Mouse (Mus musculus) midbrain, postnatal 0 days (tissue): ENCODE results near the gene Cdca3. TPM values are rescaled to one million over a fixed set of nuclear protein-coding genes. Genes with fewer than 3 reads are reported as not detected.
A peak's percentile ranks its signal among the peaks of the same experiment; 100 is the strongest.

Source experiments
- ATAC-seq: fragments of 200-750 bp; cut with Nextera tagmentation; 2 replicates; pipeline ENCODE4 v1.8.0; 2017; ENCODE audit warnings: moderate number of reproducible peaks, mild to moderate bottlenecking, moderate TSS enrichment, moderate library complexity; ENCODE audit not compliant: low FRiP score
- DNase-seq: peaks from one replicate; pipeline ENCODE4 v3.0.0-alpha.2; 2015; ENCODE audit warnings: low spot score
- H3K27ac ChIP-seq: fragments of 300-500 bp; sonication (generic); 2 replicates; pipeline ENCODE4 v1.5.1; 2014; ENCODE audit warnings: low read depth, mild to moderate bottlenecking, low read length, mixed read lengths
- H3K27me3 ChIP-seq: fragments of 300-500 bp; sonication (generic); 2 replicates; pipeline ENCODE4 v1.6.1; 2014; ENCODE audit warnings: low read length, control low read depth, mixed read lengths; ENCODE audit not compliant: insufficient read depth
- H3K36me3 ChIP-seq: fragments of 300-500 bp; sonication (generic); 2 replicates; pipeline ENCODE4 v1.6.1; 2014; ENCODE audit warnings: low read length, control low read depth, mixed read lengths; ENCODE audit not compliant: insufficient read depth
- H3K4me1 ChIP-seq: fragments of 300-500 bp; sonication (generic); 2 replicates; pipeline ENCODE4 v1.6.1; 2014; ENCODE audit warnings: mild to moderate bottlenecking, control low read depth, antibody characterized with exemption, low read length, mixed read lengths; ENCODE audit not compliant: insufficient read depth
- H3K4me2 ChIP-seq: fragments of 300-500 bp; sonication (generic); 2 replicates; pipeline ENCODE4 v1.6.1; 2014; ENCODE audit warnings: low read depth, mild to moderate bottlenecking, low read length, mixed read lengths; ENCODE audit not compliant: poor library complexity, severe bottlenecking
- H3K4me3 ChIP-seq: fragments of 300-500 bp; sonication (generic); 2 replicates; pipeline ENCODE4 v1.5.1; 2014; ENCODE audit warnings: low read depth, mild to moderate bottlenecking, low read length, moderate library complexity
- H3K9ac ChIP-seq: fragments of 300-500 bp; sonication (generic); replicated peaks from 2 replicates; pipeline ENCODE4 v1.6.1; 2014; ENCODE audit warnings: mild to moderate bottlenecking, low read length, moderate library complexity, mixed read lengths; ENCODE audit not compliant: poor library complexity, severe bottlenecking
- H3K9me3 ChIP-seq: fragments of 300-500 bp; sonication (generic); 2 replicates; pipeline ENCODE4 v1.6.1; 2016; ENCODE audit warnings: low read length, control low read depth
- CTCF ChIP-seq: IDR thresholded peaks from 2 replicates; pipeline ENCODE4 v1.5.1; 2016; ENCODE audit warnings: antibody characterized with exemption, mild to moderate bottlenecking
- WGBS: fragments of 180-500 bp; shearing (Covaris S2); extraction: QIAGEN DNeasy Blood & Tissue Kit; methylation state at CpG from one replicate; pipeline ENCODE4 v1.1.7; 2014; 5-methylcytosine and 5-hydroxymethylcytosine counted together
- polyA plus RNA-seq: library from polyadenylated mRNA; unstranded; fragments of >200 nt; fragmentation: Nextera tagmentation; extraction: Ambion mirVana; gene quantifications from 2 replicates; pipeline ENCODE4 v1.2.1, GENCODE M21; 2015
- total RNA-seq: library from RNA; depleted of rRNA; stranded (reverse); fragments of >200 nt; gene quantifications from 2 replicates; pipeline ENCODE4 v1.2.3, GENCODE M21; 2014

The Cdca3 gene
- total and polyA plus RNA-seq, 2 experiments from 2014 or later = 16.0 to 16.7 TPM

GRCm38 (mm10) chr6:124854647-124855046 lies 25.3 kb downstream of the Cdca3 start:
- TF ChIP-seq CTCF = no peak
- no peak for ATAC-seq
- Histone ChIP-seq H3K27me3 (no peaks in the 10 kb centered on the region), H3K27ac (no peak overlapping the region), H3K4me1 (peaks cover 5% of the 10 kb centered on the region; the same call in 1 of the 2 replicates), H3K4me3 (no peak overlapping the region), H3K36me3 (peaks cover 18% of the 10 kb centered on the region), H3K9ac (no peak overlapping the region), H3K9me3 (no peaks in the 10 kb centered on the region), H3K4me2 (no peak overlapping the region)
- WGBS = 71% methylated on average over 12 of the region's 12 CpGs
- DNase-seq = no peak

- WGBS = 5% methylated on average over 14 of the region's 14 CpGs
- peaks cover 14% of the 10 kb centered on the region for H3K4me1 ChIP-seq
These were observed 27.0 kb downstream of the Cdca3 start for GRCm38 (mm10) chr6:124856321-124856720.

GRCm38 (mm10) chr6:124856916-124857839 lies 27.8 kb downstream of the Cdca3 start, which contains the start of gene P3h3:
Gene P3h3 (minus strand): TSS chr6:124857752.
- peak; percentile 89 for ATAC-seq
- no peaks in the 10 kb centered on the region for H3K27me3 ChIP-seq
- peaks cover 20% of the 10 kb centered on the region for H3K36me3 ChIP-seq
- H3K27ac ChIP-seq = peak within 1 kb of the TSS; percentile 99
- H3K9me3 ChIP-seq = no peaks in the 10 kb centered on the region
- H3K4me1 ChIP-seq = peaks cover 22% of the 10 kb centered on the region
- WGBS = under 1% methylated on average over 79 of the region's 86 CpGs
- peak within 1 kb of the TSS; percentile 95 for H3K9ac ChIP-seq
- peak within 1 kb of the TSS; percentile 67 for H3K4me3 ChIP-seq
- peak; percentile 89 for TF ChIP-seq CTCF
- DNase-seq = peak; percentile 93
- H3K4me2 ChIP-seq = peak within 1 kb of the TSS; percentile 86

More at GRCm38 (mm10) chr6:124856321-124856720, 27.0 kb downstream of the Cdca3 start:
- no peak for TF ChIP-seq CTCF
- peak overlapping the region; percentile 86 for H3K4me2 ChIP-seq
- no peaks in the 10 kb centered on the region for H3K9me3 ChIP-seq
- ATAC-seq (peak; percentile 84), DNase-seq (peak; percentile 90)
- peak overlapping the region; percentile 99 for H3K27ac ChIP-seq
- peaks cover 20% of the 10 kb centered on the region for H3K36me3 ChIP-seq
- peak overlapping the region; percentile 95 for H3K9ac ChIP-seq
- peak overlapping the region; percentile 67 for H3K4me3 ChIP-seq
- H3K27me3 ChIP-seq = no peaks in the 10 kb centered on the region

- Histone ChIP-seq H3K27ac (peak overlapping the region; percentile 99), H3K4me3 (peak overlapping the region; percentile 67), H3K27me3 (no peaks in the 10 kb centered on the region), H3K4me1 (peaks cover 24% of the 10 kb centered on the region), H3K4me2 (peak overlapping the region; percentile 86), H3K9ac (peak overlapping the region; percentile 95), H3K9me3 (no peaks in the 10 kb centered on the region), H3K36me3 (peaks cover 16% of the 10 kb centered on the region)
- ATAC-seq = no peak
- DNase-seq = no peak
- no peak for TF ChIP-seq CTCF
- 16% methylated on average over 26 of the region's 26 CpGs for WGBS
These were observed 28.6 kb downstream of the Cdca3 start for GRCm38 (mm10) chr6:124857840-124858530.

- no peak for DNase-seq
- ATAC-seq = no peak
- peaks cover 11% of the 10 kb centered on the region; the same call in 1 of the 2 replicates for H3K36me3 ChIP-seq
- H3K4me1 ChIP-seq = peaks cover 24% of the 10 kb centered on the region
- no peaks in the 10 kb centered on the region for H3K9me3 ChIP-seq
- 77% methylated on average over 27 of the region's 28 CpGs for WGBS
- no peak overlapping the region for H3K4me3 ChIP-seq
- peak overlapping the region; percentile 99; the same call in 1 of the 2 replicates for H3K27ac ChIP-seq
- H3K9ac ChIP-seq = no peak overlapping the region
- no peaks in the 10 kb centered on the region for H3K27me3 ChIP-seq
- no peak overlapping the region for H3K4me2 ChIP-seq
- no peak for TF ChIP-seq CTCF
These were observed 29.4 kb downstream of the Cdca3 start for GRCm38 (mm10) chr6:124858561-124859318.
